Mouse (Mus musculus): ENCODE measurements around the gene Mpped2.

DNA sequence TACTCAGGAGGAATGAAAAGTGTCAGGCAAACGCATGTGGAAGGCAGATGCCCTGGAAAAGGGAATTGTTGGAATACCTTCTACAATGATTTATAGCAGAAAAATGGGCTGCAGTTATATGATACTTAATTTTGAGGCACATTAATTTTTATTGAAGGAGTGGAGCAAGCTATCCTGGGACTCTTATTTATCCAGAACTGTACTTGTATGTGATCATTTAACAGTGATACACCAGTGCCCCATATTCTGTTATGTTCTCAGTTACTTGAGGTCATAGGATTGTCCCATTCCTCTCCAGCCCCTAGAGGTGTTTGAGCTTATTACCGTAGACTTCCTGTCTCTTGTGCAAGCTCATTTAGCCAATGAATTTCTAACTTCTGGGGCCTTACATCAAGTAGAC lies 82.9 kb downstream of the Mpped2 start:
- TF ChIP-seq CTCF (IDR thresholded peaks at IDR 0.05; ENCODE audit: control insufficient read depth, insufficient read depth, insufficient read length) = no peak
- TF ChIP-seq MAX (IDR thresholded peaks at IDR 0.05) = no peak
- no peak for TF ChIP-seq USF1 (IDR thresholded peaks at IDR 0.05; ENCODE audit: low read depth)
- TF ChIP-seq MYOG (IDR thresholded peaks at IDR 0.05; ENCODE audit: control insufficient read depth, extremely low read depth, insufficient read length) = no peak
- no peak for TF ChIP-seq CEBPB (IDR thresholded peaks at IDR 0.05; ENCODE audit: low read depth)
- TF ChIP-seq FOSL1 (IDR thresholded peaks at IDR 0.05; ENCODE audit: insufficient read depth, low read length, poor library complexity, severe bottlenecking) = no peak
- no peak for TF ChIP-seq MYOD1 (IDR thresholded peaks at IDR 0.05; ENCODE audit: control insufficient read depth, insufficient read length, low read depth)
